Mouse (Mus musculus): Measurements from ENCODE around the gene Sec14l1. TPM values are rescaled to one million over a fixed set of nuclear protein-coding genes. Genes with fewer than 3 reads are reported as not detected.

Sec14l1 gene
- total RNA-seq, 2 experiments from 2014 or later: 227 to 241 TPM

DNA sequence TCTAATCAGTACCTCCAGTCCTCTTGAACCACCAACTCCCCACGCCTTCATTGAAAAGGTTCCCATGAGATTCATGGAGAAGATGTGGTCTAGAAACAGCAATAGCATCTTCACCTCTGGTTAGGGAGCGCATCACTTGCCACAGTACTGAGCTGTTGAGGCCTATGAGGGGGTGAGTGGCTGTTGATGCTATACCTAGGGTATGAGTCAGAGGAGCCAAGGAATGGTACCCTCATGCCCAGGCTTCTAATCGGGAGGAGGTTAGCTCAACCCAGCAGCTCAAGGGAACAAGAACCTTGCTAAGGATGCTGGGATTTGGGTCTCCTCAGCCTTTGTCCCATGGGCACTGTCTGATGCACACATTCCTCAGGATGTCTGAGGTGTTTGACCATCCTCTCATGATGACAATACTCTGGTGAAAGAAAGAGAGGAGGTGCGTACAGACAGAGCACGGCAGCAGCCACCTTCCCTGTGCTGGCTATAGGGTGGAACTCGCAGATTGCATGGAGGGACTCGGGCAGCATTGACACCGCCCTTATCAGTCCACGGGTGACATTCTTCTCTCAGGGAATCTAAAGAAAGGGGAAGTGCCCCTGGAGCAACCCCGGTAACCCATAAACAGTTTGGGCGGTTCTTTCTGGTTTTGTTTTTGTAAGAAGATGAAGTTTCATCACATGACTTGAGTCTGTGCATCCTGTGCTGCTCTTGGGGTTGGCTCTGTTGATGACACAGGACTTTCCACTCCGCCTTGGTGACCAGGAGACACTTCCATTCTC lies 5.6 kb upstream of the Sec14l1 start:
- DNase-seq: no peak

GRCm38 (mm10) chr11:117111967-117112648 lies 2.9 kb upstream of the Sec14l1 start:
- no peak for DNase-seq

- no peak for DNase-seq
Measured at GRCm38 (mm10) chr11:117112649-117113051, 2.3 kb upstream of the Sec14l1 start.

DNA sequence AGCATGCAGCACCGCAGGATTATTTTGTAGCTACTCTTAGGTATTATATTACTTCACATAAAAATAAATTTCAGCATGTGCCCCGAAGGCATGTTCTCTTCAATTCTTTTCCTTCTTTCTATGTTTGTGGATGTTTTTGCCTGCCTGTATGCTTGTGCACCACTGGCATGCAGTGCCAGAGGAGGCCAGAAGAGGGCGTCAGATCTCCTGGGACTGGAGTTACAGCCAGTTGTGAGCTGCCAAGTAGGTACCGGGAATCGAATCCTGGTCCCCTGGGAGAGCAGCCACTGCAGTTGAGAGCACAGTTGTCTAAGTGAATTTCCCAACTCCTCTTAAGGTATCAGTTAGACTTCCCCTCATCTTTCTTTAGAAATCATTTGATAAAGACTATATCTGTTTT lies 1.6 kb upstream of the Sec14l1 start:
- DNase-seq: no peak

DNA sequence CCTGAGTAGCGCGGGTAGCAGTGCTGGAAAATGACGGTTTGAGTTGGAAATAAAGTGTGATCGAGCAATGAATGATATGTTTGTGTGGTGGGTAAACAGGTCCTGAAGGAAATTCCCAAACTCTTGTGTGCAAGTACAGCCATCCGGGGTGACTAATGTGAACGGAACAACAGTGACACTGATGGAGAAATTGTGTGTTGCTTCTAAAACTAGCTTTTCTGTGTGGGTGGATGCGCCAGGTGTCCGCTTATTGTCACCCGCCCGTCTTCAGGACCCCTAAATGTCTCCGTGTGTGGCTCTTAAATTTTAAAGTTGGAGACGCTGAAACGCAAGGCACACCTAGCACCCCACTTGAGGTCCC lies 757 bp upstream of the Sec14l1 start:
- no peak for DNase-seq

DNA sequence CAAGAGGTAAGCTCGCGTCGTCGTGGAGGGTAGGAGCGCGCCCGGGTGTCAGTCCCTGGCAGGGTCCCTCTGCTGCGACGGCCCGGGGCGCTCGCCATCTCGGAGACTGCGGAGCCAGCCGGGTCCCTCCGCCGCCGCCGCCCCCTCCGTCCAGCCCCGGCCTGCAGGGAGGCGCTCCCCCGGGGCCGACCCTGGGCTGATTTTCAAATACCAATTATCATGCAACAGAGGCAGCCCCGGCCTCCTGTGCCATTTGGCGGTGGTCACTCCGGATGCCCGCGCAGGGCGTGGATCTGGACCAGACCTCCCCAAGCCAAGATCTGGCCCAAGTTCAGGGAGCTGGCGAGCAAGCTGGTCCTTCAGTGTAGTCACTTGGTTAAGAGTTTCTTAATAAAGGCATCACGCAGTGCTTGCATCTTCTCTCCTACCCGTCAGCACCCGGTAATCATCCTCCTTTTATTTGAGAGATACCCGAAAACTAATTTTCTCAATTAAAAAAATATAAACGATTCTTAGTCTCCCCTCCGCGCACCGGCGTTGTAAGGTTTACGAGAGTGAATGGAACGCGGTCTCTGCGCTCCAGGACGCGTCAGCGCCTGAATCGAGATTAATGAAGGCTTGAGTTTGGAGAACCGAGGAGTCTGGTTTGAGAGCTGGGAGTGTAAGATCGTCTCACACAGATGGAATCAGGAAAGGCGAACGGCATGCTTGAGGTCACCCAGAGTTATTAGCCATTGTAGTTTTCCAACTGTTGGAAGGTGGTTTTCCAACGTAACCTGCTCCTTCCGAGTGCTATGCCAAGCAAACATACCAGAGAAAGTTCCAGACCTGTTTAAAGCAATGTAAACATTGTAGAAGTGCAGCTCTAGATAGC lies 615 bp downstream of the Sec14l1 start:
- DNase-seq: no peak

DNA sequence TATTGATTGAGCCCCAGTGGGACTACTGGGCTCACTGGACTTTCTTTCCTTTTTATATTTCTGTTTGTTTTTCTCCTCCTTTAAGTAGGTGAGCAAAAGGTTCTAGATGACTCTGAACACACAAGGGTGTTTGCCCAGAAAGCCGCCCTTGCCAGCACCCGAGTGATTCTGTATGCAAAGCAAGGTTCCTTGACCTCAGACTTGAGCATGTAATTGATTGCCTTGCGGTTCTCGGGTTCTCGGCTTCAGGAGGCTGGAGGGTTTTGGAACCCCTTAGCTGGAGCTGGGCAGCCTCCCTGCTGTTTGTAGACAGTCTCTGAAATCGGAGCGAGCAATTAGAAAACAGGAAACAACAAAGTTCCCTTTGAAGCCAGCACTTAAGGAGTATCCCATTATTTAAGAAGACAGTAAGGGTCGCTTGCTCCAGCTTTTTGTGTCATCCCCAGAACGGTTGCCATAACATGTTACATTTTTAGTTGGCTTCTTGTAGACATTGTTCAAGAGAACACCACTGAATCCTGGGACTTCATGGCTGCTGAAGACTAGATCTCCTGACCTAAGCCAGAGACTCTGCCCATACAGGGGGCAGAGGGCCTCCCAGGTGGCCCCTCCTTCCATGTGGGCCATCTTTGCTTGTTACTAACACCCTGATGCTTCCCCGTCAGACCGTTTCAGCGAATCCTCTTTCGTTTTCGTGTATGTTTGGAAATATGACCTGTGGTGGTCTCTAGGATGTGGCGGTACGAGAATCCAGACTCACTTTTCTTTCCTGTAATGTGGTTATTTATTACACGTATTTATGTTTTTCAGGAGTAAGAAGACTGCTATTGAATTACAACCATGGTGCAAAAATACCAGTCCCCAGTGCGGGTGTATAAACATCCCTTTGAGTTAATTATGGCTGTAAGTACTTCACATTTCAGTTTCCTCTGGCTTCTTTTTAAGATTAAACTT lies 1.7 kb downstream of the Sec14l1 start:
- no peak for DNase-seq

GRCm38 (mm10) chr11:117117321-117117720 lies 2.4 kb downstream of the Sec14l1 start:
- DNase-seq: no peak

- DNase-seq: no peak
Measured at GRCm38 (mm10) chr11:117117791-117118190, 2.8 kb downstream of the Sec14l1 start.

- no peak for DNase-seq
Measured at GRCm38 (mm10) chr11:117118248-117118647, 3.3 kb downstream of the Sec14l1 start.

DNA sequence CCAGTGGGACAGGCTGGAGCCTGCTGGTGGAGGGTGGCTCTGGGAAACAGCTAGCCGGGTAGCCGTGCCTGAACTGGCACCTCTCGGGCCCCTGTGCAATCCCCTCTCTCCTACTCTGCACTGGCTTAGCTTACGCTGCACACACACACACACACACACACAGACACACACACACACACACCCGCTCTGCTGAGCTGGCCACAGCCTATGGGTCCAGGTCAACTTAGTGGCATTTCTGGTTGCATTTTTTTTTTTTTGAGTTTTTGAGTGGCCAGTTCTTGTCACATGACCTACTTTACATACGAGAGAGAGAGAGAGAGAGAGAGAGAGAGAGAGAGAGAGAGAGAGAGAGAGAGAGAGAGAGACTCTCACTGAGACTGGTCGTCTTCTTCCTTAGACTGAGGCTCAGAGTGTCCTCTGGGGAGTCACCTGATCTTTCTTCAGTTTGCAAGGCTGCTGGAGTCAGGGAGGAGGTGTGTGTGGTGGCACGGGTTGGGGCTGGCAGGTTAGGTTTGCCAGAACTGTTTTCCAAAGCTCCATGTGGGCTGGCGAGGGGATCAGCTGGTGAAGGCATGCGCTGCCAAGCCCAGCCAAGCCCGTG lies 3.9 kb downstream of the Sec14l1 start:
- DNase-seq: no peak

- no peak for DNase-seq
Measured at GRCm38 (mm10) chr11:117119723-117120122, 4.8 kb downstream of the Sec14l1 start.

GRCm38 (mm10) chr11:117120285-117121163 lies 5.6 kb downstream of the Sec14l1 start:
- DNase-seq: no peak

- DNase-seq: no peak
Measured at GRCm38 (mm10) chr11:117121164-117121535, 6.2 kb downstream of the Sec14l1 start.

- DNase-seq: no peak
Measured at GRCm38 (mm10) chr11:117121954-117122353, 7.0 kb downstream of the Sec14l1 start.

DNA sequence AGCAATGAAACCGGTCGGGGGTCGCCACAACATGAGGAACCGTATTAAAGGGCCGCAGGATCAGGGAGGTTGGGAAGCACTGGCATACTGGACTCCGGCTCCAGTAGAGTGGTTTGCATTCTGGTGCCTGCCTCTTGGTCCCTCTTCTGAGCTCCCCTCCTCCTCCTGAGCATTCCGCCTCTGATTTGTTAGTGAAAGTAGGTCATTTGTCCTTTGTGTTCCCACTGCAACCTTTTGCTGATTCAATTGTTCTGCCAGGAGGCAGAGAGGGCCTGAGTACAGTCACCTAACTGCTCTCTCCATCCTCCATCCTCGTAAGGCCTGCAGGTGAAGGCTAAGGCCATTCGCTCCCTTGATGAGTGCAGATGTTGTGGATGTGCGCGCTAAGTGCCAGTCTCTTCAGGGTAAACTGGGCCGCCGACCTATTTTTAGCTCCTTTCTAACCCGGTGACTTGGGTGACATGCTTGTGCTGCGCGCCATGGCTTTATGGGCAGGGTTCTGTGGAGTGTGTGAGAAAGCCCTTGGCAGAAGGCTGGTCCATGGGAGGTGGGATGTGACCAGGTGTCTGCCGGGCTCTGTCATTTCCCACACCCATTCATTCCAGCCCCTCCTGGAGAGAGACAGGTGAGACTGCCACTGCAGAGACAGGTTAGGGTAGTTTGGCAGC lies 8.6 kb downstream of the Sec14l1 start:
- no peak for DNase-seq

- DNase-seq: no peak
Measured at GRCm38 (mm10) chr11:117124539-117124938, 9.6 kb downstream of the Sec14l1 start.

DNA sequence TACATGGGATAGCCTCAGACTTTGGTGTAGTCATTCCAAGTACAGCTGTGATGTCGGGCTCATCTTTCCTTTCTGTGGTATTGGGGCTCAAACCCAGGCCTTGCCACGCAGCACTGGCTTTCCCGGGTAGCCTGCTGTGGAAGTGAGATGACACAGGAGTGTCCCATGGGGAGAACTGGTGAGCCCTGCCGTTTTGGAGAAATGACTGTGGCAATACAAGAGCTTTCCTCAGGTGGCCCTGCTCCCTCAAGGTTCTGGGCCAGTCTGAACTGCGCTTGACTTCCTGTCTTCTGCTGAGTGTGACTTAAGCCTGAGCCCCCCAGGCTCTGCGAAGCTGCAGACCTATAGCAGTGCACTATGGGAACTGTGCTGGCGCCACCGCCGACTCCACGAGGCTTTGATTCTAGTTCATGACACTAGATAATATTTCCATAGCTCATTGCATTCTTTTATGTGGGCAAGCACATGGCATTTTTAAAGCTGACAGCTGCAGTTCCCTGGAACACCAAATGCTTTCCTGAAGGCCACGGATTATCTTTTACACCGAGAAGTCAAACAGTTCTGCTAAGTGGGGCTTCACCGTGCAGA lies 12.4 kb downstream of the Sec14l1 start:
- DNase-seq: no peak

GRCm38 (mm10) chr11:117127931-117128548 lies 13.1 kb downstream of the Sec14l1 start:
- no peak for DNase-seq
